Mouse (Mus musculus) adrenal gland, adult 2 months (tissue): ENCODE data around the gene Cib1. TPM values are rescaled to one million over a fixed set of nuclear protein-coding genes. Genes with fewer than 3 reads are reported as not detected.

Experiments used
- DNase-seq: peaks from one replicate; pipeline ENCODE4 v3.0.0; 2021
- polyA plus RNA-seq: library from polyadenylated mRNA; depleted of rRNA; stranded (reverse); fragments of >200 nt; gene quantifications from 2 replicates; pipeline ENCODE4 v1.2.3, GENCODE M21; 2012
- total RNA-seq, 2 experiments: library from RNA; stranded (reverse); gene quantifications; 2 replicates each; pipeline ENCODE4 v1.2.3; 2021

Cib1 gene
- total and polyA plus RNA-seq, 3 experiments = 66.7 to 110 (median 75.3) TPM

DNA sequence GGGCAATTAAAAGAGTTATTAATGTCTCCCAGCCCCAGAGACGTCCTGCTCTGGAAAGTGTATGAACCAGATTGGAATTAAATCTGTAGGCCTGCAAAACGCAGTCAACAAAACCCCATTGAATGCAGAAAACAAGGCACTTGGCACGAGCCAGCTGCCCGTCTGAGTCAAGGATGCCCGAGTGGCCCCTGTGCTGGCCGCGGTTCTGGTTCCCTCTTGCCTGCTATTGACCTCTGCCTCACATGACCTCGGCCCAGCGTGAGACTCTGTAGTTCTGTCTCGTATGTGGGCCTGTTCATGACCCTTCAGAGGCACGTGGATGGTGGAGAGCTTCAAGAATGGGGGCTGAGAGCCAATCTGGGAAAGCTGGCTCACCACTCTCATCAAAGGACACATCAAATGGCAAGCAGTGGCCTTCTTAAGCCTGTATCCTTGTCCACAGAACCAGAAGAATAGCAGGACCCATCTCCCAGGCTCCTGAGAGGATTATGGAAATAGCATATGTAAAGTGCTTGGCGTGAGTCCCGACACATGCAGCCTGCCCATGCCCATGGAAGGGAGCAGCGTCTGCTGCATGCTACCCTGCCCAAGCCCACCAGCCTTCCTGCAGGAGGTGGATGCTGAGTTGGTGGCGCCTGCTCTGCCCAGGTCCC, 30.6 kb downstream of the Cib1 start:
- DNase-seq = peak; percentile 81

GRCm38 (mm10) chr7:80200963-80201539, 31.6 kb downstream of the Cib1 start:
- DNase-seq = peak; percentile 74

GRCm38 (mm10) chr7:80200588-80200945, 32.0 kb downstream of the Cib1 start:
- DNase-seq = no peak

DNA sequence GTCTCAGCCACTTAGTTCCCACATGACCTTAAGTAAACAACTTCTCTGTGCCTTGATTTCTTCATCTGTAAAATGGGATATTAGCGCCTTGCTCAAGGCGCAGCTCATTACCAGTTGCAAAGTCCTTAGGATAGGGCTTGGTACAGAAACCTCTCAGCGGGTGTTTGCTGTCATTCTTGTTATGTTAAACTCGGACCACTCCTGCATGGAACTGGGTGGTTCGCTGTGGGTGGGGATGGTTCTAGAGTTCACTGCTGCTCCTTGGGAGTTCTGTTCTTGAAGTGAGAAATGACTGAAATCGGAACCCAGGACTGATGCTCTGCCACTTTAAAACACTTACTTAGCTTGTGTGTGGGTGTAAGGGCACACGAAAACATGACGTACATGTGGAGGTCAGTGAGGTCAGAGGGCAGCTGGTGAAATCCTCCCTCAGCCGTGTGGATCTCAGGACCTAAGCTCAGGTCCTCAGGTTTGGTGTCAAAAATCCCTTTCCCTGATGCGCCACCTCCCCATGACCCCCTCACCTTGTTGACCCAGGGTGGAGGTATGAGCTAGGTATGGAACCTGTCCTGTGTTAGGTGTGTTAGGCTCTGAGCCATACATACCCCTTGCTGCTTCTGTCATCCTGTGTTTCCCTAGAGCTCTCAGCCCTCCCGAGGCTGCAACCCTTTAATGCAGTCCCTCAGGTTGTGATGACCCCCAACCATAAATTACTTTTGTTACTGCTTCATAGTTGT, 32.6 kb downstream of the Cib1 start:
- DNase-seq = peak; percentile 25

DNA sequence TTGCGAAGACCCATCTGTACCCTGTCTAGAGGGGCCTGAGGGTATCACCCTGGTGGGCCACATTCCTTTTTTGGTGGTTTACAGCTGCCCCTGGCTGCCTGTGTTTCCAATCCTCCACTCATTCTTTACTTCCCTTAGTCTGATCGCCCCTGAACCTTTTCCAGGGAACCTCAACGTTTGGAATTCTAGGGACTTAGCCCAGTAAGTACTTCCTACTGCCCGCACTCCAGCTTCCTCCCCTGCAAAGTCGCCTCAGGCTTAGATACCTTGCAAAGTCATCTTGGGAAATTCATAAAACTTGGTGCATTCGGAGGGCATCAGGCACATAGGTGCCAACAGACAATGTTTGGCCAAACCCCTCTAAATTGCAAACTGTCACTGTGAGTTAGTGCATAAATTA, 33.3 kb downstream of the Cib1 start:
- no peak for DNase-seq

DNA sequence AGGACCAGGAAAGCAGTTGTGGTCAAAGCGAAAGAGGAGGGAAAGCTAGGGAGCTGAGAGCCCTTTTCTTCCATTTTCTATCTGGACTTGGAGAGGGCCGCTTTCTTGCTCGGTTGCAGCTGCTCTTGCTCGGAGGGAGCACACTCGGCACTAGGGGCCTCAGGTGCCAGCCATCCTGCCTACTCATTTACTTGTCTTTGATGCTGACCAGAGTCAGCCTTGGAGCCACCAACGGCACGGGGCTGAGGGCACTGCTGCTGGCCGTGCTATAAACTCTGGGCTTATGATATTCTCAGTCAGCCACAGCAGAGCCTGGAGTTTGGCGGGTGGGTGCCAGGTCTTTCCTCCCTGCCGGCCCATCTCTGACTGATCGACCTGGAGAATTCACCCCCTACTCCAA, 33.8 kb downstream of the Cib1 start:
- peak; percentile 56 for DNase-seq

- peak; percentile 93 for DNase-seq
These were observed 34.5 kb downstream of the Cib1 start for GRCm38 (mm10) chr7:80197941-80198778.

GRCm38 (mm10) chr7:80197371-80197770, 35.2 kb downstream of the Cib1 start:
- no peak for DNase-seq

GRCm38 (mm10) chr7:80195576-80196263, 36.9 kb downstream of the Cib1 start:
- DNase-seq = peak; percentile 64

DNA sequence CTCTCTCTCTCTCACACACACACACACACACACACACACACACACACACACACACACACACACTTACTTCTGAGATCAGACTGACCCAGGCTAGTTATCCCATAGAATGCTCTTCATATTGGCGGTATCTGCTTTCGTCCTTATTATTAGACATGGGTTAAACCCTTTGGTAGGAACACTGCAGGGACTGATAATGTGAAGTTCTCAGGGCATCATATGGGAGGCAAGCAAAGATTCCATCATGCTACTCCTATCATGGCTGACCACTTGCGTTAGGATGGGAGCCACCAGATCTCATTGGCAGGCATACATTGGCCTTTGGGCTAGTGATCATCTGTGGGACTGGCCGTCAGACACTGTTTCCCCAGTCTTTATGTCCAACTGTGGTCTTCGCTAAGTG, 37.5 kb downstream of the Cib1 start:
- DNase-seq = no peak

- no peak for DNase-seq
These were observed 38.5 kb downstream of the Cib1 start for GRCm38 (mm10) chr7:80193941-80194739.

DNA sequence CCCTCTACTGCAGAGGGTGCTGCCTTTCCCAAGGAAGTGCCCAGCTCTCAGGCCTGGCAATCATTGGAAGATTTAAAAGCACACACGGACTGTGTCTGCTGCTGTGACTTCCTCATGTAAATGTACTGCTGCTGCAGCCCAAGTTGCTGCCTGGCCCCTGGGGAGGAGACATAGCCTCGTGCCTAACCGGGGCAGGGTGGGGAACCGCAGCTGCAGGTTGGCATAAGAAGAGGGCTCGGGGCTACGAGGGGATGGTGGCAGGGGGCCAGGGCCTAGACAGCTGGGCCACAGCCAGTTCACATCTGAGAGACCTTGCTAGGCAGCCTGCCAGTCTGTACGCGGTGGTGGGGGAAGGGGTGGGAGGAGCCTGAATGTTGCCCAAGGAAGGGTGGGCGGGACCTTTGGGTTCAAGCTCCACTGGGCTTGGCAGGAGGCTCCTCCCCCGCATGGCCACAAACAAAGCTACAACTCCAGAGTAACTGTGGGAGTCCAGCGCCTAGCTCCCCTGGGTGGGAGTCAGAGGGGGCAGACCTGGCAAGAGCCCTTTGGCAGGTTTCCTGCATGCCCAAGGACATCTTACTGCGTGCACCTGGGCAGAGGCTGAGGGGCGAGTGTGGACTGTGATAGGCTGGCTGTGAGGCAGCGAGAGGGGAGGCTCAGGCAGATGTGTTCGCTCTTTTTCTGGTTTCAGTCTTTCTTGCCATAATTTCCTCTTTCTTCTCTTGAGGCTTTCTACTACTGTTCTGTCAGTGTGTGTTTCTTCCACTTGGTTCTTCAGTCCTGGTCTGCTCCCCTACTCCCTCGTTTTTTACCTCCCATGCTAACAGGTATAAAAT, 40.2 kb downstream of the Cib1 start:
- peak; percentile 93 for DNase-seq

- DNase-seq = peak; percentile 58
These were observed 41.2 kb downstream of the Cib1 start for GRCm38 (mm10) chr7:80191455-80191854.

- DNase-seq = peak; percentile 72
These were observed 43.3 kb downstream of the Cib1 start for GRCm38 (mm10) chr7:80189147-80189933.

- DNase-seq = no peak
These were observed 44.0 kb downstream of the Cib1 start for GRCm38 (mm10) chr7:80188579-80189125.

DNA sequence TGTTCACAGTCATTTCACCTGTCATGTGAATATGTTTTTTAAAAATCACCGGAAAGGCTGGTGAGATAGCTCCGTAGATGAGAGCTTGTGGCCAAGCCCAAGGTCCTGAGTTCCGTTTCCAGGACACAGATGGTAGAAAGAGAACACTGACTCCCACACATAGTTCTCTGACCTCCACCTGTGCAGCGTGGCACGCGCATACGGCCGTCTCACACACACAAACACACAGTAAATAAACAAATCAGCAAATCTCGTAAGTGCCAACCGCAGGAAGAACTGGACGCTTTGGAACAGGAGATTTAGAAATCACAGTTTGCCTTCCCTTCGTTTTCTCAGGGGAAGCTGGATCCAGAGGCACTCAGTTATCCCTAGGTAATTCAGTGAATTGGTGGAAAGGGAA, 45.1 kb downstream of the Cib1 start:
- DNase-seq = peak; percentile 28

- DNase-seq = peak; percentile 97
These were observed 45.9 kb downstream of the Cib1 start, which contains the start of gene Sema4b for GRCm38 (mm10) chr7:80186531-80187296. Gene Sema4b, plus strand, starts transcription at chr7:80186841.

- peak; percentile 93 for DNase-seq
These were observed 46.6 kb downstream of the Cib1 start for GRCm38 (mm10) chr7:80186021-80186420.
